Mouse (Mus musculus): ENCODE measurements around the gene Cers6. TPM values are rescaled to one million over a fixed set of nuclear protein-coding genes. Genes with fewer than 3 reads are reported as not detected.
A peak's percentile ranks its signal among the peaks of the same experiment; 100 is the strongest.

The Cers6 gene
- polyA plus RNA-seq (2016; fragmentation: Nextera tagmentation; extraction: Ambion mirVana): 66.7 and 76.8 TPM in 2 replicates

DNA sequence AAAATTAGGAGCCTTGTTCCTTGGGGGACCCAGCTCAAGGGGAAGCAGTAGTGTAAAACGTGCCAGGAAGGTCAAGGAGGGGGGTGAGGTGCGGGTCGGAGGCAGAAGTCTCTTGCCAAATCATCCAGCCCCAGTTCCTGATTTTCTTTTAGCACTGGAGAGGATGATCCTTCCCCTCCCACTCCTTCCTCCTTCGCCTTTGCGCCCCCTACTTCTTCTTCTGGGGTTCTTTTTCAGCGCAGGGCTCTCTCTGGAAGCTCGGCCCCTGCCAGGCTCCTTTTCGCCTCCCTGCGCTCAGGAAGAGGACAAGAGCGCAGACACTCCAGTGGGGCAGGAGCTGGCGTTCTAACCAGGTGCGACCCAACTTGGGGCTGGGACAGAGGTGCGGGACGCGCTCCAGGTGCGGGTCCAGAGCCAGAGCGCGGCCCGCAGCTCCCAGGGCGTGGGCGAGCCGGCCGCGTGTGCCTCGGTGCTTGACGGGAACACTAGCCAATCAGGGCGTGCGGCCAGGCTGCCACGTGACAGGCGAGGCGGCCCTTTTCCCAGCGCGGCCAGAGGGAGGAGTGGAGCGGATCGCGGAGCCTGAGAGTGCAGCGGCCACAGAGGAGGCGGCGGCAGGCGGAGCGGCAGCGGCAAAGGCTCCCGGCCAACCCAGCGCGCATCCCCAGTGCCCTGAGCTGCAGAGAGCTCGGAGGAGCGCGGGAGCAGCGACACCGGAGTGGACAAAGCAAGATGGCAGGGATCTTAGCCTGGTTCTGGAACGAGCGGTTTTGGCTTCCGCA, at the start of gene Cers6:
TSS of gene Cers6 (plus strand) at position 538 of the 782 bp plus-strand sequence.
- Histone ChIP-seq H3K27ac (peak within 1 kb of the TSS; percentile 54), H3K4me3 (peak within 1 kb of the TSS; percentile 70), H3K4me1 (peaks cover 12% of the 10 kb centered on the region), H3K9ac (peak within 1 kb of the TSS; percentile 91), H3K9me3 (no peaks in the 10 kb centered on the region), H3K36me3 (no peaks in the 10 kb centered on the region), H3K4me2 (replicated peaks) (peak within 1 kb of the TSS; percentile 79), H3K27me3 (replicated peaks) (no peaks in the 10 kb centered on the region)
- peak; percentile 98 for ATAC-seq (ENCODE audit: low FRiP score, low read depth)
- under 1% methylated on average over 52 of the region's 53 CpGs for WGBS

DNA sequence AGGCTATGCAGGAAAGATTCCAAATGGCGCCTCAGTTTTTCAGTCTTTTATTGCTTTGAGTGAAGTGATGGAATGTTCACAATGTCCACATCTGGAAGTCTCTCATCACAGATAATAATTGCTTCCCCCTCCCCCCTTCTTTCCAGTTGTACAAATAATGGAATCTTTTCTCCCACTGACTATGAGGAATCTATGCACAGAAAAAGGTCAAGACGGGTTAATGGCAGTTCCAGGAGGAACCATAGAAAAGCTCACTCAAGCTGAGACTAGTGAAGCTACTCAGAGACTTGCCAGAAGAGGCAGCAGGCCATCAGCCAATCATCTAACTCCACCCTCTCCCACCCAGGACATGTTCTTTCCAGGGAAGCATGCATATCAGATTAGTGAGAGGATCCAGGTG, 46.8 kb upstream of the Cers6 start:
- H3K4me2 ChIP-seq (replicated peaks): no peak overlapping the region
- no peak overlapping the region for H3K27ac ChIP-seq
- no peak overlapping the region for H3K4me3 ChIP-seq
- no peaks in the 10 kb centered on the region for H3K36me3 ChIP-seq
- 53% methylated on average over 2 of the region's 2 CpGs for WGBS
- ATAC-seq (ENCODE audit: low FRiP score, low read depth): no peak
- no peaks in the 10 kb centered on the region for H3K4me1 ChIP-seq
- no peaks in the 10 kb centered on the region for H3K9me3 ChIP-seq
- H3K27me3 ChIP-seq (replicated peaks): no peaks in the 10 kb centered on the region
- no peak overlapping the region for H3K9ac ChIP-seq

DNA sequence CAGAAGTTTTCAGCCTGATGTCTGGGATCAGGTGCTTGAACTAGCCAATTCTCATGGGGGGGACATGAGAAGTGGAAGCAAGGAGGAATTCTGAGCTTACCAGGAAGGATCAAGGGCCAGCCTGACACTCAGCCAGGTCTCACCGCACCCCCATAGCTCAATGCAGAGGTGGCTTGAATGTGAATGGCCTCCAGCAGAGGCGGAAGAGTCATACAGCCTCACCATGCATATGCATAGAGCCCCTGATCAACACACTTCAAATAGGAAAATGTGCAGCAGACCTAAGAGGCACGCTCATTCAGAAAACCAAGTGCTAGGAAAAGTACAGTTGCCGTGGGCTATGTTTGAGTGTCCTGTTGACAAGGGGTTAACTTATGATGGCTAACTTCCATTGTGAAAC, 42.2 kb upstream of the Cers6 start:
- Histone ChIP-seq H3K4me2 (replicated peaks) (no peak overlapping the region), H3K4me3 (no peak overlapping the region), H3K36me3 (no peaks in the 10 kb centered on the region), H3K4me1 (no peaks in the 10 kb centered on the region), H3K9me3 (no peaks in the 10 kb centered on the region), H3K9ac (no peak overlapping the region), H3K27me3 (replicated peaks) (no peaks in the 10 kb centered on the region), H3K27ac (no peak overlapping the region)
- no peak for ATAC-seq (ENCODE audit: low FRiP score, low read depth)
- WGBS: 74% methylated on average over 4 of the region's 4 CpGs

DNA sequence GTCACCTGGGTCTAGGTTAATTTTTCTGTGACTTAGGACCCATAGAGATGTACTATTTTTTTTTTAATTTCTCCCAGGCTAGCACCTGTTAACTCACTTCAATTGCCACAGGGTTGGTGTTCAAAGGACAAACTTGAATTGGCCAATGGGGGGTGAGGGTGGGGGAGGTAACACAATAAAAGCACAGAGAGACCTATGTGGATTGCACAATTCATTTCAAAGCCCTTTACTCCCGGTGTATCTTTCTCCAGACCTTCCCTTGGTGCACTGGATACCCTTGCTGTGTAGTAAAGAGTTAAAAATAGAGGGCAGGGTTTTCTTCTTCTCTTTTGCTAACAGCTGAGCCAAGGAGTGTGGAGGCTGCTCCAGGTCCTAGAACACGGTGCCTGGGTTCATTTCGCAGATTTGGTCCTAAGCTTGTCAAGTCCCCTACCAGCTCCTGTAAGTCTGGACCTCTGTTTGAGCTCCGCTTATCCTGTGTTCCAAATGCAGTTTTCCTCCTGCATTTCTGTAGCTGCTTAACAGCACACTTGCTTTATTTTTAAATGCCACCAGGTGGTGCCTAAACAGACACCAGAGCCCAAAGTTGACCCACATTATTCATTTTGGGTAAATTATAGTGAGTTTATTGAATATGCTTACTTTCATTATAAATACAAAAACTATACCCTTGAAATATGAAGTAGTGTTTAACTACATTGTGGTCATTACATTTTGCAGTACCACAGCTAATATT, 38.9 kb upstream of the Cers6 start:
- no peaks in the 10 kb centered on the region for H3K27me3 ChIP-seq (replicated peaks)
- no peak overlapping the region for H3K4me3 ChIP-seq
- no peaks in the 10 kb centered on the region for H3K9me3 ChIP-seq
- WGBS: 69% methylated on average over 4 of the region's 4 CpGs
- ATAC-seq (ENCODE audit: low FRiP score, low read depth): no peak
- no peak overlapping the region for H3K4me2 ChIP-seq (replicated peaks)
- no peaks in the 10 kb centered on the region for H3K4me1 ChIP-seq
- no peak overlapping the region for H3K9ac ChIP-seq
- no peak overlapping the region for H3K27ac ChIP-seq
- no peaks in the 10 kb centered on the region for H3K36me3 ChIP-seq

DNA sequence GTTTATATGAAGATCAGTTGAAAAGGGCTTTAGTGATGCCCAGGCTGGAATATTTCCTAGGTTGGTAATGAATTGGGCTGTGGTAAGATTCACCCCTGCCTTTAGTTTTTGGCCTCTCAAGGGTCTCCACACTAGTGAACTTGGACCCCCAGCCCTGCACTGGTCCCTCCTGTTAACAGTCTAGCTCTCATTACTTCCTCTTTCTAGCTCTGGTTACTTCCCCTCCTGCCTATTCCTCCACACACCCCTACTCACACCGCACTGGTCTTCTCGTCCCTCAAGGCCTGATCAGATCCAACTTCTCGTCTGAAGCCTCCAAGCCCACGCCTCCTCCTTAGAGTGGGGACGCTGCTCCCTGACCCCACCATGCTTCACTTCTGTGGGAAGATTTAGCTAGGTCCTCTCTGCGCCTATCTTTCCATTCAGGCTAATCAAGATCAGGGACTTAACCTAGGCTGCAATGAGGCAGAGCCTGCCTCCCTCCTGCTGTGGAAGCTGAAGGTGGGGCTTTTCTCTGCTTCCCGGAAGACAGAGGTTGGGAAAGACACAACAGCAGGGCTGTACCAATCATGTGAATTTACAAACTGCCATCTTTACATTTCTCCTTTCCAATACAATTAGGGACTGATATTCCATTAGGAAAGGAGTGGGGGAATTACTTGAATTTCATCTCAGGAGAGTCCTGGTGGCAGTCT, 35.8 kb upstream of the Cers6 start:
- ATAC-seq (ENCODE audit: low FRiP score, low read depth): no peak
- Histone ChIP-seq H3K27ac (no peak overlapping the region), H3K4me3 (no peak overlapping the region), H3K27me3 (replicated peaks) (no peaks in the 10 kb centered on the region), H3K4me2 (replicated peaks) (no peak overlapping the region), H3K36me3 (no peaks in the 10 kb centered on the region), H3K4me1 (no peaks in the 10 kb centered on the region), H3K9me3 (no peaks in the 10 kb centered on the region), H3K9ac (no peak overlapping the region)
- WGBS: 73% methylated on average over 7 of the region's 7 CpGs

DNA sequence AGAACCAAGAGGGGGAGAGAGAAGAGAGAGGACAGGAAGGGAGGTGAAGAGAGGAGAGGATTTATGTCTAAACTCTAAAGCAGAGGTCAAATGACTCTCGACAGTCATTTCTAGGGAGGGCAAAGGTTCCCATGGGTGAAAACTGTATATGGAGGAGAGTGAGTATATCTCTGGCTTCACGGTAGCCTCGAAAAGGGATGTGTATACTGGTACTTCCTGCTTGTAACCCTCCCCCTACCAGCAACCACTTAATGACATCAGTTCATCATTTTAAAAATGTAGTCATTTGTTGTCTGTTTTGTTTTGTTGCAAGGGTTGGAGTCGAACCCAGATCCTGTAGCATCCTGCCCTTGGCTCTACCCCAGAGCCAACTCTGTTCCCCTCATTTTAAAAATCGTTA, 17.9 kb upstream of the Cers6 start:
- Histone ChIP-seq H3K27ac (no peak overlapping the region), H3K9ac (no peak overlapping the region), H3K4me1 (no peaks in the 10 kb centered on the region), H3K27me3 (replicated peaks) (no peaks in the 10 kb centered on the region), H3K36me3 (no peaks in the 10 kb centered on the region), H3K4me3 (no peak overlapping the region), H3K9me3 (no peaks in the 10 kb centered on the region), H3K4me2 (replicated peaks) (no peak overlapping the region)
- ATAC-seq (ENCODE audit: low FRiP score, low read depth): no peak
- 88% methylated on average over 5 of the region's 5 CpGs for WGBS

DNA sequence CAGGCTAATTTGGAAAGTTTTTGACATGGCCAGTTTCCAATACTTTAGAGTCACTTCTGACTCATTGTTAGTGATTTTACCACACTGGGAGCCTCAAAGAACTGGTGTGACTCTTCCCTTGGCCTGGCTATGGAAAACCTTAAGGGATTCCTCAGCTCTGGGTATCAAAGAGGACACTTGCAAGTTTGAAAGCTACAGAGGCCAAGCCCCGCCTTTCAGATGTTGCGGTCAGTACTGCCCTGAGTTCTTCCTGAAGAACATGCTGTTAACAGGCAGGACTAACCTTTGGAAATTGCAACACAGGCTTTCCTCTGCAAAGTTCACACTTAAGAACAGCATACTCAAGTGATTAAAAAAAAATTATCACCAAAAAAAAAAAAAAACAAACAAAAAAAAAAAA, 16.7 kb upstream of the Cers6 start:
- no peak overlapping the region for H3K9ac ChIP-seq
- no peak overlapping the region for H3K4me3 ChIP-seq
- H3K27ac ChIP-seq: no peak overlapping the region
- ATAC-seq (ENCODE audit: low FRiP score, low read depth): no peak
- WGBS: 88% methylated on average over 2 of the region's 2 CpGs
- H3K4me1 ChIP-seq: no peaks in the 10 kb centered on the region
- H3K36me3 ChIP-seq: no peaks in the 10 kb centered on the region
- H3K27me3 ChIP-seq (replicated peaks): no peaks in the 10 kb centered on the region
- no peaks in the 10 kb centered on the region for H3K9me3 ChIP-seq
- H3K4me2 ChIP-seq (replicated peaks): no peak overlapping the region

DNA sequence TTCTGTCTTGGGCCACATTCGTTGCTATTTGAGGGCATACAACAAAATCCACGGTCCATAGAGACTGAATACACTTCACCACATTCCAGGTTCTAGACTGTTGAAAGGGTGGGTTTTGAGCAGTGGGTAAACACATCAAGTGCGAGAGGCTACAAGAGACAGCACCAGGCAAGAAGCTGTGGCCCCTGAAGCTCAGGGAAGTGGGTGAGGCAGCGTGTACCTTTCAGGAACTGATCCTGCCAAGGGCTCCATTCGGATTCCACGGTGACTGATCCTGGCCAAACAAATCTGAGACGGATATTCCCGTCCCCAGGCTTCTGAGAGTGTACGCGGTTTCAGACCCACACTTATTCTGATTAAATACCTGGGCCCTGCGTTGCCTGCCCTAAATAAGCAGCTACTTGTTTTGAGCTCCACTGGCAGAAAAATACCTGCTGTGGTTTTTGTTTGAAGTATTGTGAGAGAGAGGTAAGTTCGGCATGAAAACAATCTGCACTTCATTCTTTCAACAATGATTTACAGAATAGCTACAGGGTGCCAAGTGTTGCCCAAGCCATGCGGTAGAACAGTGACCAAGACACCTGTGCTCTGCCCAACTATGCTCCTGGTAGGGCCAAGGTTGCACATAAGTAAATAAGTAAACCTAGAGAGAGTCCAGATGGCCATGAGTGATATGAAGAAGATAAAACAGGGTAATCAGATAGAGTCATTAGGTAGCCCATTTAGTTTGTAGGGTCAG, 16.1 kb upstream of the Cers6 start:
- Histone ChIP-seq H3K9ac (no peak overlapping the region), H3K36me3 (no peaks in the 10 kb centered on the region), H3K4me3 (no peak overlapping the region), H3K27me3 (replicated peaks) (no peaks in the 10 kb centered on the region), H3K9me3 (no peaks in the 10 kb centered on the region), H3K27ac (no peak overlapping the region), H3K4me2 (replicated peaks) (no peak overlapping the region), H3K4me1 (no peaks in the 10 kb centered on the region)
- no peak for ATAC-seq (ENCODE audit: low FRiP score, low read depth)
- 85% methylated on average over 13 of the region's 13 CpGs for WGBS

DNA sequence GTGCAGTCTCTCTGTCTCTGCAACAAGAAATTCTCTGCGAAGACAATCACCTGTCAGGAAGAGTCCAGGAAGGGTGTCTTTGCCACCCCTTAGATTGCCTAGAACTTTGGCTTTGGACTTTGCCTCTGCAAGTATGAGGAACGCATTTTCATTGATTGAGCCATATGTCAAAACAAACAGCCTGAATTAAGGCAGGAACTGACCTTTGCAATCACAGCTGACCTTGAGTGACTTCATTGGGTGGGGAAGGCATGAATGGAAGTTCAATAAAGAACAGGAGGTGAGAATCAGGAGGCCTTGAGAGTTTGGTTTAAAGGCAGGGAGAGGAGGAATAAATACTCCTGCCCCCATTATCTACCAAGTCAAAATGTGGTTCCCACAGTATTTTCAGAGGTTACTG, 850 bp upstream of the Cers6 start:
- Histone ChIP-seq H3K9me3 (no peaks in the 10 kb centered on the region), H3K27ac (no peak overlapping the region), H3K4me3 (no peak overlapping the region; the same call in 1 of the 2 replicates), H3K9ac (no peak overlapping the region), H3K27me3 (replicated peaks) (no peaks in the 10 kb centered on the region), H3K4me2 (replicated peaks) (peak overlapping the region; percentile 79), H3K4me1 (peaks cover 12% of the 10 kb centered on the region), H3K36me3 (no peaks in the 10 kb centered on the region)
- WGBS: 73% methylated on average over 2 of the region's 2 CpGs
- no peak for ATAC-seq (ENCODE audit: low FRiP score, low read depth)

DNA sequence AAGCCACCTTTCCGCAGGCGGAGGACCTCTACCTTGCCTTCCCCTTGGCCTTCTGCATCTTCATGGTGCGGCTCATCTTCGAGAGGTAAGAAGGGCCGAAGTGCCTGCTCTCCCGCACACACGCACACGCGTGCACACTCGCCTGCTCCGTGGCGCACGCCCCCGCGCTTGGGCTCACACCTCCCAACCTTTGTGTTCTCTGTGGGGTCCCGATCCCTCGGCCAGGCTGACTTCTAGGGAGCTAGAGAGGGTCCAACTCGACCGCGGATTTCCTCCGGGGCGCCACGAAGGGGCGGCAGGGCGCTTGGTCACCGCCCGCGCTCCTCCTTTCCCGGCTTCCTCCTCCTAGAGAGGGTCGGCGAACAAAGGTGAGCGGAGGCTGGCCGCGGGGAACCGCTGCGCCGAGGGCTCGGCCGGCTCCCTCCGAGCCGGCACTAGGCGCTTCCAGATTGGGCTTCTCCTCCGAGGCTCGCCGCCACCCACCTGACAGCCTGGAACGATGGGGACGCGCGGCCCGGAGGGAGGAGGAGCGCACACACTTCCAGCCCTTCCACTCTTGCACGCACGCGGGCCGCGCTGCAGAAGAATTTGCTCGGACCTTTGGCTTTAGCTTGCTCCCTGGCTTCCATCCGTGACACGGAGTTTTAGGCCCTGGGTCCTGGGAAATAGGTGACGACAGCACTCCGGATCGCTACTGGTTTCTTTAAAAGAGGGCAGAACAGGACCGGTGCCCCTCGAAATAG, 651 bp downstream of the Cers6 start:
- H3K9ac ChIP-seq: peak overlapping the region; percentile 91
- peak; percentile 71 for ATAC-seq (ENCODE audit: low FRiP score, low read depth)
- no peaks in the 10 kb centered on the region for H3K27me3 ChIP-seq (replicated peaks)
- WGBS: under 1% methylated on average over 64 of the region's 64 CpGs
- peak overlapping the region; percentile 54 for H3K27ac ChIP-seq
- H3K4me3 ChIP-seq: peak overlapping the region; percentile 70
- no peaks in the 10 kb centered on the region for H3K36me3 ChIP-seq
- H3K4me1 ChIP-seq: peaks cover 12% of the 10 kb centered on the region
- H3K9me3 ChIP-seq: no peaks in the 10 kb centered on the region
- peak overlapping the region; percentile 79 for H3K4me2 ChIP-seq (replicated peaks)

DNA sequence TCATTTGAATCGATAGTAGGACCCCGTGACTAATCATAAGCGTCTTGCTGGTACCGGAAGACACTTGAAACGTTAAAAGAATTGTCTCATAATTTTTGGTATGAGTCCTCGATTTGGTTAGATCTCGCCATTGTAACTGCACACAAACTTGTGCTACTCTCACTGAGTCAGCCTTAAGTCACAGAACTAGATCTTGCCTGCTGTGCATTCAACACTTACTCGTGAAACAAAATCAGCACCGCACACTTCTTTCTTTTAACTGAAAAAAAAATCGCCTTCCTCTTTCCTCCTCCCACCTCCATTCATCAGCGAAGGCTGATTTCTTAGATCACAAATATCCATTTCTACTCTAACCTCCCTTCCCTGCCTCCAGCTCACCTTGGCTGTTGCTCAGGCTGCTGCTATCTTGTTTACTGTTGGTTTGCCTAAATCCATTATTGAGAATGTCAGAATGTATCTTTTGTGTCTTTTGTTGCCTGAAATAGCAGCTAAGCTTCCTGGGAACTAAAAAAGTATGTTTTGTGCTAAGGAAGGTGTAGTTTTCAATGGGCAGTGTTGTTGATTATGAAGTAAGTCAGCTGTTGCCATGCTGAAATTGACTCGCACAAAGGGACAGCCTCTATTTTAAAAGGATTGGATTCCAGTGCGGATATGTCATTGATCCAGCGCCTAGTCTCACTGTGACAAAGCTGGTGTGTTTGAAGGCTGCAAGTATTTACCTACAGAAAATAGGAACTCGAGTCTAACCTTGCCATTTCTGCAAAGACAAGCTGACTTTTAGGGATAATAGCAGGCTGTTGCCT, 1.4 kb downstream of the Cers6 start:
- peaks cover 17% of the 10 kb centered on the region for H3K4me1 ChIP-seq
- peak overlapping the region; percentile 79 for H3K4me2 ChIP-seq (replicated peaks)
- WGBS: 6% methylated on average over 15 of the region's 15 CpGs
- no peaks in the 10 kb centered on the region for H3K9me3 ChIP-seq
- peak overlapping the region; percentile 70 for H3K4me3 ChIP-seq
- ATAC-seq (ENCODE audit: low FRiP score, low read depth): no peak
- no peak overlapping the region for H3K27ac ChIP-seq
- H3K27me3 ChIP-seq (replicated peaks): no peaks in the 10 kb centered on the region
- peak overlapping the region; percentile 91 for H3K9ac ChIP-seq
- no peaks in the 10 kb centered on the region for H3K36me3 ChIP-seq

Data from neural tube, embryonic 12.5 days (tissue).